Mouse (Mus musculus) small intestine, adult 2 months (tissue): Measurements from ENCODE around the gene Col27a1.

Source experiments
- CTCF ChIP-seq: fragments of 200-500 bp; IDR thresholded peaks from 2 replicates; pipeline ENCODE4 v1.5.1; 2012; ENCODE audit warnings: low read depth, mild to moderate bottlenecking, control low read depth, inconsistent platforms, low read length, moderate library complexity, mixed read lengths; ENCODE audit not compliant: insufficient replicate concordance, insufficient read length; ENCODE audit errors: extremely low read depth
- POLR2A ChIP-seq: fragments of 200-500 bp; IDR thresholded peaks from 2 replicates; pipeline ENCODE4 v1.6.1; 2012; ENCODE audit warnings: low read depth, mild to moderate bottlenecking, control low read depth, inconsistent platforms, low read length, moderate library complexity

DNA sequence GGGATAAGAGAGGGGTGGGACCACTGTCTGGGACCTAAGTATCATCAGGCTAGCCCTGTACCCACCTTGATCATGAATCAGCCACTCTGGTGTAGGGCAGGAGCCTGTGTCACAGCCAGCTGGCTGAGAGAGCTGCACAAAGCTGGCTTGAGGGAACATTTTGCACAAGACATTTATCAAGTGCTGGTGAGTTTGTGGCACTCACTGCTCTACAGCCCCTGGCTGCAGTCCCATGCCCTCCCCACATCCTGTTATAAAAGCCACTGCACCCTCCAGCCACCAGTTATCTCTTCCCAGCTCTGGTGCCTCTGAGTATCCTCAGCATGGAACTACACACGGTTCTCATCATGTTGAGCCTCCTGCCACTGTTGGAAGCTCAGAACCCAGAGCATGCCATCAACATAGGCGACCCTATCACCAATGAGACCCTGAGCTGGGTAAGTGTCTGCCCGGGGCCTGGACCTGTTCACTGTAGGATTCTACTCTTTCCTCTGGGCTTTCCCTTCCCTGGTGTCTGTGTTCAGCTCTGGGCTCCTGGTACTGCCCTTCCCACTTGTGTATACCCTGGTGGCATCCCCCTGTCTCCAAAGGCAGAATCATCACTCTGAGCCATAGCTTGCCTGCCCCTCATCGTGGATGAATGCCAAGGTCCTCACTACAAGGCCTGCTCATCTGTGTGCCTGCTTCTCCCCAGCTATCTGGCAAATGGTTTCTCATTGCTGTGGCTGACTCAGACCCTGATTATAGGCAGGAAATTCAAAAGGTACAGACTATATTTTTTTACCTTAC lies 142.3 kb downstream of the Col27a1 start, which contains the start of gene Orm3:
- TF ChIP-seq POLR2A (no peak), CTCF (no peak)
